Mouse (Mus musculus): ENCODE results near the gene Slc16a2. TPM values are rescaled to one million over a fixed set of nuclear protein-coding genes. Genes with fewer than 3 reads are reported as not detected.

Slc16a2 gene
- polyA plus RNA-seq, 1 experiment from 2014 or later: 30.0 TPM

DNA sequence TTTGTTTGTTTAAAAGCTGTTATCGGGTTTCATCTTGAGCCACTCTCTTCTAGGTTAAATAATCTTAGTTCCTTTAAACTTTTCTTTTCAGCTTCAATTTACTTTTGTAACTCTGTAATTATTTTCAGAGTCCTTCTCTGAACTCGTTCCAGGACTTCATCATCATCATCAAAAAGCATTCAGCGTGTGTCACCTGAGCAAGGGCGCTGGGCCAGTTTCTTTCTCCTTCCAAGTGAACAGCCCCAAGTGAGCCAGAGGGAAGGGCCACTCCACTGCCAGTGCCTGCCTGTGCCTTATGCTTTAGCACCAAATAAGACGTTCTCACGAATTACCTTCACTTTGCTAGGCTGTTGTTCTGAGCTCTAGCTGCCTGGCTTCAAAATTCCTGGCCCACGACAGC lies 108.9 kb downstream of the Slc16a2 start:
- Histone ChIP-seq H3K9ac (replicated peaks; ENCODE audit: low read depth, low read length) (no peak overlapping the region), H3K9me3 (ENCODE audit: control insufficient read depth, low read length) (no peaks in the 10 kb centered on the region), H3K4me1 (replicated peaks; ENCODE audit: control insufficient read depth, insufficient read depth, low read length) (no peaks in the 10 kb centered on the region), H3K4me2 (ENCODE audit: low read length) (no peak overlapping the region), H3K27ac (ENCODE audit: low read length) (no peak overlapping the region), H3K27me3 (replicated peaks; ENCODE audit: control insufficient read depth, insufficient read depth, low read length) (peaks cover 15% of the 10 kb centered on the region), H3K36me3 (ENCODE audit: control insufficient read depth, insufficient read depth) (no peaks in the 10 kb centered on the region), H3K4me3 (replicated peaks; ENCODE audit: low read length) (no peak overlapping the region)
- no peak for ATAC-seq
- WGBS: 41% methylated on average over 7 of the region's 7 CpGs

DNA sequence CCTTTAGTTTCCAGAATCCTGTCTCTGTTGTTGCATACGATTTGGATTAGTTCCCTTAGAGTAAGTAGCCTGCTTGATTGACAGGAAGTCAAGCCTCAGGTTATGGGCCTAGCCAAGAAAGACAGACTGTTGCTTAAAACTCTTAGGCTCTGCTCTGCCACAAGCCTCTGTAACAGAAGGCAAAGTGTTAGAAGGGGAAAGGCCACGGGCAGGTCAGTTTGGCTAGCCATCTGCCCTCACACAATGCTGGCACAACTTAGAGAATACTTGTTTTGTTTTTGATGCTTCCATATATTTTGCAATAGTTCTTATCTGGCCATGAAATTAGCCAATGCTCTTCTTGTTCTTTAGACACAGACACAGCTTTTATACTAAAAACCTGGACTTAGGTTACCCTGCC lies 112.1 kb downstream of the Slc16a2 start:
- H3K36me3 ChIP-seq (ENCODE audit: control insufficient read depth, insufficient read depth): no peaks in the 10 kb centered on the region
- peaks cover 19% of the 10 kb centered on the region; the same call in 1 of the 2 replicates for H3K27me3 ChIP-seq (replicated peaks; ENCODE audit: control insufficient read depth, insufficient read depth, low read length)
- no peak overlapping the region for H3K4me3 ChIP-seq (replicated peaks; ENCODE audit: low read length)
- H3K4me1 ChIP-seq (replicated peaks; ENCODE audit: control insufficient read depth, insufficient read depth, low read length): no peaks in the 10 kb centered on the region
- H3K9ac ChIP-seq (replicated peaks; ENCODE audit: low read depth, low read length): no peak overlapping the region
- no peak overlapping the region for H3K27ac ChIP-seq (ENCODE audit: low read length)
- ATAC-seq: no peak
- no peaks in the 10 kb centered on the region for H3K9me3 ChIP-seq (ENCODE audit: control insufficient read depth, low read length)
- H3K4me2 ChIP-seq (ENCODE audit: low read length): no peak overlapping the region
- WGBS: 44% methylated on average over 2 of the region's 2 CpGs

- WGBS: 52% methylated on average over 1 of the region's 1 CpGs
- Histone ChIP-seq H3K4me1 (replicated peaks; ENCODE audit: control insufficient read depth, insufficient read depth, low read length) (peaks cover 5% of the 10 kb centered on the region), H3K9ac (replicated peaks; ENCODE audit: low read depth, low read length) (no peak overlapping the region), H3K4me3 (replicated peaks; ENCODE audit: low read length) (no peak overlapping the region), H3K36me3 (ENCODE audit: control insufficient read depth, insufficient read depth) (no peaks in the 10 kb centered on the region), H3K27me3 (replicated peaks; ENCODE audit: control insufficient read depth, insufficient read depth, low read length) (peaks cover 19% of the 10 kb centered on the region; the same call in 1 of the 2 replicates), H3K4me2 (ENCODE audit: low read length) (no peak overlapping the region), H3K27ac (ENCODE audit: low read length) (no peak overlapping the region), H3K9me3 (ENCODE audit: control insufficient read depth, low read length) (no peaks in the 10 kb centered on the region)
- no peak for ATAC-seq
These were observed 113.2 kb downstream of the Slc16a2 start for GRCm38 (mm10) chrX:103708592-103708991.

DNA sequence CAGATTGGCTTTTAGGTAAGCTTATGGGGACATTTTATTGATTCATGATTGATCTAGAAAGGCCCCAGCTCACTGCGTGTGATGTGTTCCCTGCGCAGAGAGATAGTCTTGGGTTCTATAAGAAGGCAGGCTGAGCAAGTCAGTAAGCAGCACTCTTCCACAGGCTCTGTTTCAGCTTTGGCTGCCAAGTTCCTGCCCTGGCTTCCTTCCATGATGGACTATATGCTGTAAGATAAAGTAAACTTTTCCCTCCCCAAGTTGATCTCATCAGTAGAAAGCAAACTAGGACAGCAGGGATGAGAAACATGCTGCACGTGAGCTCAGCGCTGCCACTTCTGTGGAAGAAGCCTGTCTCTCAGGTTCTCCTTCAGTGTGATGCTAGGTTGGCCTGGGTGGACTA lies 117.2 kb downstream of the Slc16a2 start:
- WGBS: 88% methylated on average over 4 of the region's 4 CpGs
- H3K9me3 ChIP-seq (ENCODE audit: control insufficient read depth, low read length): no peaks in the 10 kb centered on the region
- H3K27ac ChIP-seq (ENCODE audit: low read length): no peak overlapping the region
- ATAC-seq: no peak
- H3K4me1 ChIP-seq (replicated peaks; ENCODE audit: control insufficient read depth, insufficient read depth, low read length): peaks cover 5% of the 10 kb centered on the region
- H3K36me3 ChIP-seq (ENCODE audit: control insufficient read depth, insufficient read depth): no peaks in the 10 kb centered on the region
- no peak overlapping the region for H3K4me2 ChIP-seq (ENCODE audit: low read length)
- no peak overlapping the region for H3K4me3 ChIP-seq (replicated peaks; ENCODE audit: low read length)
- peaks cover 26% of the 10 kb centered on the region; the same call in 1 of the 2 replicates for H3K27me3 ChIP-seq (replicated peaks; ENCODE audit: control insufficient read depth, insufficient read depth, low read length)
- H3K9ac ChIP-seq (replicated peaks; ENCODE audit: low read depth, low read length): no peak overlapping the region

- Histone ChIP-seq H3K4me1 (replicated peaks; ENCODE audit: control insufficient read depth, insufficient read depth, low read length) (peaks cover 5% of the 10 kb centered on the region), H3K9me3 (ENCODE audit: control insufficient read depth, low read length) (no peaks in the 10 kb centered on the region), H3K27ac (ENCODE audit: low read length) (no peak overlapping the region), H3K36me3 (ENCODE audit: control insufficient read depth, insufficient read depth) (no peaks in the 10 kb centered on the region), H3K9ac (replicated peaks; ENCODE audit: low read depth, low read length) (no peak overlapping the region), H3K4me3 (replicated peaks; ENCODE audit: low read length) (no peak overlapping the region), H3K27me3 (replicated peaks; ENCODE audit: control insufficient read depth, insufficient read depth, low read length) (peaks cover 26% of the 10 kb centered on the region; the same call in 1 of the 2 replicates), H3K4me2 (ENCODE audit: low read length) (no peak overlapping the region)
- ATAC-seq: peak; percentile 66
- 26% methylated on average over 4 of the region's 4 CpGs for WGBS
These were observed 117.8 kb downstream of the Slc16a2 start for GRCm38 (mm10) chrX:103704024-103704423.

DNA sequence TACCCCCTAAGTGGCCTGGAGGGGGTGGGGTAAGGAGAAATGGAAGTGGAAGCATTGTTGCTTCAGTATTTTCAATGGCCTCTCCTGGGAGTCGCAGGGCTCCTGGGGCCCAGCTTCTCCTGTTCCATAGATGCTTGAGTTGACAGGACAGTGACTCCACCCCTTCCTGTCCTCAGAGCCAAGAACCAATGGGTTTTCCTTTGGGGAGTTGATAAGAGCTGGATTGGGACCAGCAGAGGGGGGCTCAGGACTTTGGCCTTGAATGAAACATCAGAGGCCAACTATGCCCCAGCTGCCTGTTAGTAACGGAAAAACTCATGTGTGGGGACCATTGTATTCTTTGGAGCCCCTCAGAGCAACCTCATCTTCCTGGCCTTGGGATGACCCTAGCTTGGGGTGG lies 124.0 kb downstream of the Slc16a2 start:
- no peak overlapping the region for H3K4me2 ChIP-seq (ENCODE audit: low read length)
- H3K9ac ChIP-seq (replicated peaks; ENCODE audit: low read depth, low read length): no peak overlapping the region
- H3K4me1 ChIP-seq (replicated peaks; ENCODE audit: control insufficient read depth, insufficient read depth, low read length): peaks cover 8% of the 10 kb centered on the region
- H3K36me3 ChIP-seq (ENCODE audit: control insufficient read depth, insufficient read depth): no peaks in the 10 kb centered on the region
- H3K4me3 ChIP-seq (replicated peaks; ENCODE audit: low read length): no peak overlapping the region
- ATAC-seq: no peak
- peaks cover 35% of the 10 kb centered on the region for H3K27me3 ChIP-seq (replicated peaks; ENCODE audit: control insufficient read depth, insufficient read depth, low read length)
- no peaks in the 10 kb centered on the region for H3K9me3 ChIP-seq (ENCODE audit: control insufficient read depth, low read length)
- 64% methylated on average over 2 of the region's 2 CpGs for WGBS
- H3K27ac ChIP-seq (ENCODE audit: low read length): no peak overlapping the region

DNA sequence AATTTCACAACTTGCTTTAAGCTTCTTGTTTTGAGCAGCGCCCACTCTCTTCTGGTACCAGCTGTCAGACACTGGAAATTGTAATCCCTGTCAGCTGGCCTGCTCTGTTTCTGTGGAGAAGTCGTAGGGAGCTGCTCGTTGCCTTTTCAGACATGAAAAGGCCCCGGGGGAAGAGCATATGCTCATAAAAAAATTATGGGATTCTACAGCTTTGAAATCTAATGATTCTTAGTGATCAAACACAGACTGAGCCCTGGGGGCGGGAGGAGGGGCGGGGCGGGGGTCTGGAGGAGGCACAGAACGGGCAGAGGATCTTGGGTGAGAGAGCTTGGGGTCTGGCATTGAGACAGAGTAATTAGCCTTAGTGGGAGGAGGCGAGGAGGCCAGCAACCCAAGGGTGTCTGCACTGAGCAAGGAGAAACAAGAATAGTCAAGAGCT lies 125.7 kb downstream of the Slc16a2 start:
- peak; percentile 51 for ATAC-seq

DNA sequence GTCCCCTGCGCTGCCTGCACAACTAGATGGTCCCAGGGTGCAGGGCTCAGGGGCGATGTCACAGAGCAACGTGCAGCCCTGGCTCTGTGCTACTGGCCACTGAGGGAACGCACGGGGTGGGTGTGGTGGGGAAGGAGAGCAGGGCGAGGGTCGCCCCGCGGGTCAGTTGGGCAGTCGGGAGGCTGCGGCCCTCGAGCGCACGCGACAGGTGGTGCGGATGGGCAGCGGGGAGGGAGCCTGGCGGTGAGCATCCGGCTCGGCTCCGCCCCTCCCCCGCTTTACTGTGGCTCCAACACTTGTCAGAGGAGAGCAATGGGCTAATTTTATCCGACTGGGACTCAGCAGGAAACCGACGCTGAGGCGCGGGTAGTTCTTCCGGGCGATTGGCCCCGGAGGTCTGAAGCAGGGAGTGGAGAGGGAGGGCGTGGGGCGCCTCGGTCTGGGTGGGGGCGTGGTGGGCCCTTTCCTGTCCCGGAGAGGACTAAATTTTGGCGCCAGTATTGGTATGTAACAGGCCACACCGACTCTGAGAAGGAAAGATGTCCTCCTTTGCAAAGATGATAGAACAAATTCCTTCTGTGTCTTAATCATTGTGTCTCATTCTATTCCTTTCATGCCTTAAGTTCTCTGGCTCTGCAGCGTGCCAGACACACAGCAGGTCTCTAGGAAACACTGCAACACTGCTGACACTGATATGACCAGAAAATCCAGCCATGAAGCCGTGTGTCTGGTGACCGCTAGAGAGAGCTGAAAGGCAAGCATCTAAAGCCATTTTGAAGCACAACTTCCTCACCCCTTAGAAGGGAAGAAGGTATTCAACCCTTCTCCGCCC lies 126.4 kb downstream of the Slc16a2 start:
- WGBS: 2% methylated on average over 37 of the region's 41 CpGs
- peak overlapping the region; percentile 64 for H3K9ac ChIP-seq (replicated peaks; ENCODE audit: low read depth, low read length)
- H3K27me3 ChIP-seq (replicated peaks; ENCODE audit: control insufficient read depth, insufficient read depth, low read length): peaks cover 33% of the 10 kb centered on the region
- H3K4me3 ChIP-seq (replicated peaks; ENCODE audit: low read length): peak overlapping the region; percentile 50
- H3K9me3 ChIP-seq (ENCODE audit: control insufficient read depth, low read length): peaks cover 2% of the 10 kb centered on the region; the same call in 1 of the 2 replicates
- peak overlapping the region; percentile 66 for H3K27ac ChIP-seq (ENCODE audit: low read length)
- H3K4me1 ChIP-seq (replicated peaks; ENCODE audit: control insufficient read depth, insufficient read depth, low read length): peaks cover 8% of the 10 kb centered on the region
- ATAC-seq: peak; percentile 84
- H3K4me2 ChIP-seq (ENCODE audit: low read length): peak overlapping the region; percentile 73
- no peaks in the 10 kb centered on the region for H3K36me3 ChIP-seq (ENCODE audit: control insufficient read depth, insufficient read depth)

More for the DNA sequence above, 125.7 kb downstream of the Slc16a2 start:
- WGBS: 7% methylated on average over 9 of the region's 9 CpGs
- Histone ChIP-seq H3K4me1 (replicated peaks; ENCODE audit: control insufficient read depth, insufficient read depth, low read length) (peaks cover 8% of the 10 kb centered on the region), H3K4me3 (replicated peaks; ENCODE audit: low read length) (peak overlapping the region; percentile 4), H3K27me3 (replicated peaks; ENCODE audit: control insufficient read depth, insufficient read depth, low read length) (peaks cover 35% of the 10 kb centered on the region), H3K9ac (replicated peaks; ENCODE audit: low read depth, low read length) (peak overlapping the region; percentile 50), H3K4me2 (ENCODE audit: low read length) (peak overlapping the region; percentile 73), H3K36me3 (ENCODE audit: control insufficient read depth, insufficient read depth) (no peaks in the 10 kb centered on the region), H3K9me3 (ENCODE audit: control insufficient read depth, low read length) (peaks cover 2% of the 10 kb centered on the region; the same call in 1 of the 2 replicates), H3K27ac (ENCODE audit: low read length) (peak overlapping the region; percentile 78)

DNA sequence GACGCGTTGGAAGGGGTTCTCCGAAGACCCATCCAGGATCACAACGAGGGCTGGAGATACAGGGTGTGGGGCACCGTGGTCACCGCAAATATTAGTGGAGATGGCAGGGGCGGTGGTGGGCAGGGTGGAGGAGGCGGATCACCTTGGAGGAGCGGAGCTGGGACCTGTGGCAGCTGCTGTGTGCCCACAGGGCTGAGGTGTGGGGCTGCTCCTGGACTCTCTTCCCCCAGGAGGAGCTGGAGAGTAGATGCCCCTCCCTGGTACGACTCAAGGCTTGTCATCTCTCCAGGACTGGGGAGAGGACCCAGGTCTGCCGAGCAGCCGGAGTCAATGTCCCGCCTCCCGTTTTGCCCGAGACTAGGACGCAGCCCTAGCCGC lies 127.0 kb downstream of the Slc16a2 start:
- peak overlapping the region; percentile 73 for H3K4me2 ChIP-seq (ENCODE audit: low read length)
- H3K4me1 ChIP-seq (replicated peaks; ENCODE audit: control insufficient read depth, insufficient read depth, low read length): peaks cover 8% of the 10 kb centered on the region
- H3K27me3 ChIP-seq (replicated peaks; ENCODE audit: control insufficient read depth, insufficient read depth, low read length): peaks cover 31% of the 10 kb centered on the region
- H3K4me3 ChIP-seq (replicated peaks; ENCODE audit: low read length): peak overlapping the region; percentile 50
- 10% methylated on average over 15 of the region's 17 CpGs for WGBS
- peaks cover 2% of the 10 kb centered on the region; the same call in 1 of the 2 replicates for H3K9me3 ChIP-seq (ENCODE audit: control insufficient read depth, low read length)
- no peaks in the 10 kb centered on the region for H3K36me3 ChIP-seq (ENCODE audit: control insufficient read depth, insufficient read depth)
- peak; percentile 32 for ATAC-seq
- H3K9ac ChIP-seq (replicated peaks; ENCODE audit: low read depth, low read length): peak overlapping the region; percentile 64
- H3K27ac ChIP-seq (ENCODE audit: low read length): peak overlapping the region; percentile 66

Measured in forebrain, embryonic 16.5 days (tissue).